Mouse (Mus musculus) leukemia stem cell, adult 10-12 weeks (primary cell): ENCODE measurements around the gene Tas1r1. TPM values are rescaled to one million over a fixed set of nuclear protein-coding genes. Genes with fewer than 3 reads are reported as not detected.

Experiments
- polyA plus RNA-seq: library from polyadenylated mRNA; stranded (reverse); fragments of >175 nt; gene quantifications from 2 replicates; pipeline ENCODE4 v1.2.3, GENCODE M21; 2012; ENCODE audit warnings: low replicate concordance

Tas1r1 gene
- not detected in 2 replicates for polyA plus RNA-seq

GRCm38 (mm10) chr4:152038225-152038984, at the start of gene Tas1r1:
Gene Tas1r1 (minus strand): TSS chr4:152038568.

GRCm38 (mm10) chr4:152072121-152072601, 33.8 kb upstream of the Tas1r1 start, which contains the start of gene Plekhg5:
Gene Plekhg5 (plus strand): TSS chr4:152072498.

GRCm38 (mm10) chr4:152038985-152039830, 840 bp upstream of the Tas1r1 start, which contains the start of gene Nol9:
Gene Nol9 (plus strand): TSS chr4:152039321.

GRCm38 (mm10) chr4:152027524-152027923, 10.8 kb downstream of the Tas1r1 start, which contains the start of gene Zbtb48:
Gene Zbtb48 (minus strand): TSS chr4:152027671.

GRCm38 (mm10) chr4:152008622-152009075, 29.7 kb downstream of the Tas1r1 start, which contains the start of gene Klhl21:
Gene Klhl21 (plus strand): TSS chr4:152008803.

GRCm38 (mm10) chr4:151996173-151996950, 42.0 kb downstream of the Tas1r1 start, which contains the start of gene Phf13:
Gene Phf13 (minus strand): TSS chr4:151996258.

GRCm38 (mm10) chr4:151988342-151989109, 49.8 kb downstream of the Tas1r1 start, which contains the start of gene Thap3:
Gene Thap3 (minus strand): TSS chr4:151988997.

Other genes with a start within 250 kb of the Tas1r1 start
- 6.8 and 9.2 TPM in 2 replicates for gene Camta1, start 176.7 kb downstream of the Tas1r1 start, polyA plus RNA-seq
- 14.0 and 86.7 TPM in 2 replicates for gene Dnajc11, start 104.9 kb downstream of the Tas1r1 start, polyA plus RNA-seq
- 11.2 and 18.9 TPM in 2 replicates for gene Thap3, start 49.6 kb downstream of the Tas1r1 start, polyA plus RNA-seq
- gene Phf13, start 42.3 kb downstream of the Tas1r1 start, polyA plus RNA-seq = 1.9 and 4.4 TPM in 2 replicates
- 13.8 and 16.0 TPM in 2 replicates for gene Klhl21, start 29.8 kb downstream of the Tas1r1 start, polyA plus RNA-seq
- 5.6 and 9.8 TPM in 2 replicates for gene Zbtb48, start 10.9 kb downstream of the Tas1r1 start, polyA plus RNA-seq
- gene Nol9, start 753 bp upstream of the Tas1r1 start, polyA plus RNA-seq = 67.1 and 129 TPM in 2 replicates
- 42.2 and 57.4 TPM in 2 replicates for gene Plekhg5, start 33.9 kb upstream of the Tas1r1 start, polyA plus RNA-seq
- gene Tnfrsf25, start 77.4 kb upstream of the Tas1r1 start, polyA plus RNA-seq = 2.3 and 5.3 TPM in 2 replicates
- 98.7 and 167 TPM in 2 replicates for gene Espn, start 113.8 kb upstream of the Tas1r1 start, polyA plus RNA-seq
- 0.62 TPM in 1 of 2 replicates, not detected in the other for gene Hes2, start 120.3 kb upstream of the Tas1r1 start, polyA plus RNA-seq
- 6.4 and 15.0 TPM in 2 replicates for gene Acot7, start 139.6 kb upstream of the Tas1r1 start, polyA plus RNA-seq
- 0.48 TPM in 1 of 2 replicates, not detected in the other for gene Gpr153, start 235.7 kb upstream of the Tas1r1 start, polyA plus RNA-seq